Mouse (Mus musculus) cerebellum, postnatal 4 days (tissue): ENCODE data around the gene Mapk10.

Experiments
- DNase-seq, 2 experiments: peaks; one replicate each; pipeline ENCODE4 v3.0.0; 2022; ENCODE audit warnings: low spot score in 2 of 2, mixed read lengths in 1 of 2

Mapk10 gene

DNA sequence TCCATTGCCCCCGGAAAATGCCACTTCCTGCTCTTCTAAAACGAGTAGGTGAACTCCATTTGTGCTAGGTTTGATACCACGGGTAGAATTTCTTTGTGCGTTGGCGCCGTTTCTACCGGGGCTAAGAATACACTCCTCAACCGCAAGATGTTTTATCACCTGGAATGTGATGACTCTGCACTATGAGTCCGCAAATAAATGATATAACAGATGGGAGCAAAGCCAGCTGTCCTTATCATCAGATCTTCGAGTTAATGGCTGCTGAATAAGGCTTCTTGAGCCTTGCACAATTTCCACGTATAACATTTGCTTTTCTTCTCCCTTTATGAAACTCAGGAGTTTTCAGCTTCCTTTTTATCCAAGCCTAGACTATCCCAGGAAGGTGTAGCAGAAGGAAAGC lies 351.4 kb downstream of the Mapk10 start:
- DNase-seq: no peak

DNA sequence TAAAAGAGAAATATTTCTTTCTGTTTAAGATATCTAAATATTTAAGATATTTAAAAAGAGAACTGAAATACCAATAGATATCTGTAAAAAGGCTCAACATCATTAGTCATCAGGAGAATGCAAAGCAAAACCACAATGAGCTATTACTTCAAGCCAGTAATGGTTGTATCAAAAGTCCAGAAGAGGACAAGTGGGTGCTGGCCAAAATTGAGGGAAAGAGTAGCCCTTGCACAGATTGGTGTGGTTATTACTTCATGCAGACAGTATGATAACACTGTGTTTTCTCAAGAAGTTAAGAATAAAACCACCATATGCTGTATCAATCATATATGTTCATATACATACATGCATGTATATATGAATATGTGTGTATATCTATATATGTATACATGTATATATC lies 353.1 kb downstream of the Mapk10 start:
- DNase-seq: no peak
